Mouse (Mus musculus) liver, embryonic 14.5 days (tissue): ENCODE measurements around the gene Sept11.

Experiments
- CTCF ChIP-seq: IDR thresholded peaks from 2 replicates; pipeline ENCODE4 v1.5.1; 2016; ENCODE audit warnings: antibody characterized with exemption, low read depth, control low read depth
- EP300 ChIP-seq: IDR thresholded peaks from 2 replicates; pipeline ENCODE4 v1.6.1; 2016; ENCODE audit warnings: antibody characterized with exemption, low read depth

GRCm38 (mm10) chr5:93045371-93045714, 47.9 kb upstream of the Sept11 start:
- no peak for TF ChIP-seq CTCF
- no peak for TF ChIP-seq EP300
